Mouse (Mus musculus) adipose tissue, adult 10 weeks (tissue): ENCODE results near the gene Tlk1. TPM values are rescaled to one million over a fixed set of nuclear protein-coding genes. Genes with fewer than 3 reads are reported as not detected.

Experiments used
- polyA plus RNA-seq: library from polyadenylated mRNA; stranded (reverse); fragments of 350-450 nt; fragmentation: Illumina TruSeq; extraction: RNeasy Lipid Tissue Mini Kit (QIAGEN cat#74804); gene quantifications from one replicate; pipeline ENCODE4 v1.2.3, GENCODE M21; 2014; ENCODE audit warnings: low read depth, low replicate concordance

Gene Tlk1
- polyA plus RNA-seq, result 47.8 TPM

DNA sequence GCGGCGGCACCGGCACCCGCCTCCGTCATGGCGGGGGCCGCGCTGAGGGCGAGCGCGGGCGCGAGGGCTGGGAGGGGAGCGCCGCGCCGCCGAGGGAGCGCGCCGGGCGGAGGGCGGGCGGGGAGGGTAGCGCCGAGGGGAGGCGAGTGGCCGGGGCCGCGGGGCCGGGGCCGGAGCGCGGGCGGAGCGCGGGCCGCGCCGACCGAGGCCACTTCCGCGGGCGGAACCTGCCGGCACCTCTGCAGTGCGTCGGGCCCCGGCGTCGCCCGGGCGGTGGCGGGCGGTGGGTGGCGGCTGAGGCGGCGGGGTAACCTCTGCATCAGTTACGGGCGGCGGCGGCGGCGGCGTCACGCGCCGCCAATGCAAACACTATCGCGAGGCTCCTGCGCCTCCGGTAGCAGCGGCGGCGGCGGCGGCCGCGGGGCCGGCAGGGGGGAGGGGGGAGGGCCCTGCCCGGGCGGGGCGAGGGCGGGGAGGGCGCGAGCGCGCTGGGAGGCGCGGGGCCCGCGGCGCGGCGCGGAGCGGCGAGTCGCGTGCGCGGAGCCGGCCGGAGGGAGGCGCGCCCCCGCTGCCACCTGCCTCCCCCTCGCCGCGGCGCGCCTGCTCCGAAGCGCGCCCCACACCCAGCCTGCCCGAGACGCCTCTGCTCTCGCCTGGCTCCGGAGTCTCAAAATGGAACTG lies at the start of gene Tlk1:
TSS of gene Tlk1 (minus strand) at position 358 of the 681 bp plus-strand sequence.

Other genes with a start within 250 kb of the Tlk1 start
- 123 TPM for gene Gorasp2, start 164.2 kb downstream of the Tlk1 start, polyA plus RNA-seq
- gene Gm26558, start 163.6 kb downstream of the Tlk1 start, polyA plus RNA-seq, result not detected
- 8.3 TPM for gene Dcaf17, start 229.6 kb upstream of the Tlk1 start, polyA plus RNA-seq
- 14.1 TPM for gene Mettl8, start 229.9 kb upstream of the Tlk1 start, polyA plus RNA-seq